Mouse (Mus musculus) myocyte (in vitro differentiated cells): ENCODE measurements at regions not wholly inside any gene's neighbourhood (a gene's known extent, or its start where the extent isn't known, plus 50 kb on each side); places are given as distances from the start of the nearest gene placed in this dataset.

Experiments
- CEBPB ChIP-seq: IDR thresholded peaks from 2 replicates; pipeline ENCODE4 v1.6.1; 2011; ENCODE audit warnings: mild to moderate bottlenecking, moderate library complexity; ENCODE audit not compliant: poor library complexity, insufficient read depth, severe bottlenecking
- MAX ChIP-seq: IDR thresholded peaks from one replicate; pipeline ENCODE4 v1.6.1; 2011; ENCODE audit warnings: low read depth, mild to moderate bottlenecking, control low read depth
- MYOD1 ChIP-seq, 3 experiments: IDR thresholded peaks; one replicate each; pipeline ENCODE4 v1.6.1; 2011; ENCODE audit warnings: control low read depth in 2 of 3, low read depth in 2 of 3, mild to moderate bottlenecking in 2 of 3, moderate library complexity in 1 of 3; ENCODE audit not compliant: insufficient read length in 2 of 3, control insufficient read depth in 1 of 3
- POLR2A ChIP-seq: IDR thresholded peaks from one replicate; pipeline ENCODE4 v1.6.1; 2011; ENCODE audit warnings: low read depth, mild to moderate bottlenecking, control low read depth, moderate library complexity; ENCODE audit not compliant: insufficient read length
- SRF ChIP-seq: IDR thresholded peaks from one replicate; pipeline ENCODE4 v1.6.1; 2011; ENCODE audit warnings: low read depth; ENCODE audit not compliant: control insufficient read depth, insufficient read length
- TCF3 ChIP-seq: IDR thresholded peaks from one replicate; pipeline ENCODE4 v1.6.1; 2011; ENCODE audit warnings: low read depth, control low read depth; ENCODE audit not compliant: insufficient read length

GRCm38 (mm10) chr10:96496700-96497099, 120.1 kb upstream of the Btg1 start:
- no peak for TF ChIP-seq POLR2A
- no peak for TF ChIP-seq CEBPB
- TF ChIP-seq SRF = no peak
- TF ChIP-seq MYOD1 (IDR thresholded peaks at IDR 0.05; ENCODE audit: control insufficient read depth in 1 of 3, insufficient read length in 2 of 3, low read depth in 2 of 3) = no peak
- TF ChIP-seq MAX = no peak
- TF ChIP-seq TCF3 = no peak
